Mouse (Mus musculus) lung, postnatal 0 days (tissue): ENCODE results near the gene Raver1.

Experiments
- CTCF ChIP-seq: IDR thresholded peaks from 2 replicates; pipeline ENCODE4 v1.5.1; 2016; ENCODE audit warnings: antibody characterized with exemption, mild to moderate bottlenecking
- EP300 ChIP-seq: IDR thresholded peaks from 2 replicates; pipeline ENCODE4 v1.6.1; 2016; ENCODE audit warnings: antibody characterized with exemption, mild to moderate bottlenecking, control low read depth

DNA sequence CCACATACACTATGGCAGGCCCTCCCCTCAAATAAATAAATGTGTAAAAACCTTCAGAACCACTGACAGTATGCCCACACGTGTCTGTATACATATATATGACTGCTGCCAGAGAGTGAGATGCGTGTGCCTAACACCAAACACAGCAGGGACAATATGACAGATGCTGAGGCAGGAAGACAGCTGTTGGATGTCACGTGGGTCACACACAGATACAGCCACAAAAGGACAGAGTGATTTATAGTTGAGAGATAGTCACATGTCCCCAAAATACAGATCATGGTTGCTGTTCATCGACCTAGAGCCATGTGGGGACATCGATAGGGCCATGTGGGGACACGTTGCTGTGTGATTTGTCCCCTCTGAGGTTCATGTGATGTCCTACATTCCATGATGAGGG lies 25.3 kb upstream of the Raver1 start:
- TF ChIP-seq EP300 (no peak), CTCF (no peak)
